Mouse (Mus musculus): ENCODE results near the gene Dbndd2.

Gene Dbndd2

GRCm38 (mm10) chr2:164540652-164541427, 54.9 kb downstream of the Dbndd2 start:
- no peak for DNase-seq (ENCODE audit: low spot score in 2 of 2)

GRCm38 (mm10) chr2:164542132-164542531, 56.2 kb downstream of the Dbndd2 start:
- DNase-seq (ENCODE audit: low spot score in 2 of 2) = no peak

GRCm38 (mm10) chr2:164542598-164542997, 56.7 kb downstream of the Dbndd2 start:
- DNase-seq (ENCODE audit: low spot score in 2 of 2) = no peak
